In the genomic region with DNA sequence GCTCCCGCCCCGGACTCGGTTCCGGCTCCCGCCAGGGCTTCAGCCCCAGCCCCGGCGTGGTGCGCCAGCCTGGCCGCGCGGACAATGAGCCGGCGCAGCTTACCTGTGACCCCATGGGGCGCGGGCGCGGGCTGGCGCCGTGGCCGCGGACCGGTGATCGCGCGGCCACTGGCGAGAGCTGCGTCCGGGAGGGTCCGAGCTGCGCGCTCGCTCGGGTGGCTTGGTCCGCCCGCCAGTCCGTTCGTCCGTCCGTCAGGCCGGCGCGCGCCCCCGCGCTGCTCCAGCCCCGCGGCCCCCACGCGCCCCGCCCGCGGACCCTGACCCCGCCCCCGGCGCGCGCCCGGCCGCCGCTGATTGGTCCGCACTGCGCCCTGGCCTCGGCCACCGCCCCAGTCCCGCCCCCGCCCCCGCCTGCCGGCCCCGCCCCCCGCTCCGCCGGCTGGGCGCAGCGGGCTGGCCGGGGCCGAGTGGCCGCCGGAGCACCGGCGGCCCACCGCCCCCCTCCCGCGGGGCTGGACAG, we compare ENCODE assay signal across 8 mouse cellular contexts. TPM values are rescaled to one million over a fixed set of nuclear protein-coding genes. Genes with fewer than 3 reads are reported as not detected.
DNase-seq lines count a peak whose midpoint lies in the region; ATAC-seq and TF ChIP-seq lines count a peak whose summit lies in the region.

A gene (minus strand): TSS at position 274 of the 520 bp plus-strand sequence.

- intact Hi-C loops in left cerebral cortex, postnatal 25 days (cut with DNase I) = loop anchor here (2.0 kb wide), 1 partner anchor 38 kb away; a partner anchor contains a TSS

- H3K27ac ChIP-seq in hindbrain, postnatal 0 days = peak within 1 kb of the TSS; percentile 77

- 0 out of 2 replicates have a peak, but pooled peaks cover 14% of the 10 kb centered on the region for H3K4me1 ChIP-seq in hindbrain, postnatal 0 days (ENCODE audit: insufficient read depth, low read length)

- DNase-seq in R1 (ENCODE audit: low read depth, low spot score) = peak; percentile 65
- DNase-seq in cerebellum, postnatal 25 days = peak; percentile 94 to 98
- DNase-seq in gastrocnemius, adult 18-20 months (ENCODE audit: low spot score) = peak; percentile 80
- peak; percentile 92 for DNase-seq in hindbrain, postnatal 0 days (ENCODE audit: low spot score)
- DNase-seq in left cerebral cortex, postnatal 25 days (ENCODE audit: low spot score in 2 of 2) = peak; percentile 70 to 78
- DNase-seq in right cerebral cortex, postnatal 14 days = peak; percentile 80
- peak; percentile 88 for DNase-seq in urinary bladder, postnatal 25 days (ENCODE audit: low spot score)

- TF ChIP-seq CTCF in hindbrain, postnatal 0 days (IDR thresholded peaks at IDR 0.05; ENCODE audit: low read depth) = no peak

- peak within 1 kb of the TSS; percentile 95 for H3K4me3 ChIP-seq in hindbrain, postnatal 0 days (ENCODE audit: low read length)

- under 1% methylated on average over 26 of the region's 83 CpGs for WGBS in hindbrain, postnatal 0 days

- no peaks in the 10 kb centered on the region for H3K27me3 ChIP-seq in hindbrain, postnatal 0 days (ENCODE audit: insufficient read depth, low read length)

- H3K36me3 ChIP-seq in hindbrain, postnatal 0 days (ENCODE audit: insufficient read depth, low read length) = no peaks in the 10 kb centered on the region

- H3K9me3 ChIP-seq in hindbrain, postnatal 0 days (ENCODE audit: low read length) = no peaks in the 10 kb centered on the region

- ATAC-seq in hindbrain, postnatal 0 days = peak; percentile 84
- ATAC-seq in megakaryocyte progenitor cell, adult 5-6 weeks (replicated peaks; ENCODE audit: poor library complexity) = peak; percentile 13

- peak within 1 kb of the TSS; percentile 97 for H3K4me2 ChIP-seq in hindbrain, postnatal 0 days (ENCODE audit: low read depth, low read length)

- H3K9ac ChIP-seq in hindbrain, postnatal 0 days (replicated peaks; ENCODE audit: low read length) = peak within 1 kb of the TSS; percentile 91

RNA-seq across cellular contexts. Expression of the gene that starts here (rescaled TPM):
- total RNA-seq in gastrocnemius, adult 18-20 months (2021) = 1 to 10 TPM; 3.3 to 5.9 TPM
- 29.0 and 33.0 TPM in 2 replicates for total RNA-seq in hindbrain, postnatal 0 days (2014; rRNA removed)
- polyA plus RNA-seq in hindbrain, postnatal 0 days (2015; fragmentation: Nextera tagmentation; extraction: Ambion mirVana) = 17.0 and 19.2 TPM in 2 replicates
- 10 to 100 TPM; 11.2 to 15.3 TPM for total RNA-seq in left cerebral cortex, postnatal 25 days (2021)
- total RNA-seq in megakaryocyte progenitor cell, adult 5-6 weeks (2015) = 1.2 and 1.8 TPM in 2 replicates
- total RNA-seq in megakaryocyte progenitor cell, adult 5-6 weeks (2017) = 1.9 and 5.4 TPM in 2 replicates

Comparison
In these comparisons a context has a peak if more than half of its experiments do, and no peak if none do; other contexts are left out.
1. Peak in every context shown above with its lines: DNase-seq, ATAC-seq, H3K4me3 ChIP-seq and H3K27ac ChIP-seq.